Mouse (Mus musculus) thymus, adult 2 months (tissue): ENCODE measurements around the gene Vmn1r225. TPM values are rescaled to one million over a fixed set of nuclear protein-coding genes. Genes with fewer than 3 reads are reported as not detected.
"Not testable (repeated sequence)": the region's sequence is repeated elsewhere in the genome, so short reads cannot be mapped to it uniquely, and the experiment has no call there.

Source experiments
- DNase-seq: peaks from one replicate; pipeline ENCODE4 v3.0.0; 2021
- H3K27ac ChIP-seq: fragments of 200-500 bp; 2 replicates; pipeline ENCODE4 v1.5.1; 2012; ENCODE audit warnings: low read length, control low read depth; ENCODE audit not compliant: control insufficient read depth, insufficient read depth
- H3K27me3 ChIP-seq: fragments of 200-500 bp; 2 replicates; pipeline ENCODE4 v1.6.1; 2012; ENCODE audit warnings: mild to moderate bottlenecking, low read length, moderate library complexity, mixed read lengths; ENCODE audit not compliant: control insufficient read depth, insufficient read depth
- H3K36me3 ChIP-seq: fragments of 200-500 bp; 2 replicates; pipeline ENCODE4 v1.6.1; 2012; ENCODE audit warnings: mild to moderate bottlenecking, low read length, moderate library complexity; ENCODE audit not compliant: control insufficient read depth, insufficient read depth
- H3K4me1 ChIP-seq: fragments of 200-500 bp; replicated peaks from 2 replicates; pipeline ENCODE4 v1.6.1; 2012; ENCODE audit warnings: low read length; ENCODE audit not compliant: control insufficient read depth, insufficient read depth
- H3K4me3 ChIP-seq: fragments of 200-500 bp; 2 replicates; pipeline ENCODE4 v1.5.1; 2012; ENCODE audit warnings: mild to moderate bottlenecking, low read length, control low read depth, moderate library complexity; ENCODE audit not compliant: control insufficient read depth, insufficient read depth
- CTCF ChIP-seq: fragments of 200-500 bp; IDR thresholded peaks from 2 replicates; pipeline ENCODE4 v1.5.1; 2012; ENCODE audit warnings: mild to moderate bottlenecking, control low read depth, low read length, moderate library complexity, borderline replicate concordance; ENCODE audit not compliant: control insufficient read depth, poor library complexity, insufficient read depth; ENCODE audit errors: extremely low read depth
- POLR2A ChIP-seq: fragments of 200-500 bp; IDR thresholded peaks from 2 replicates; pipeline ENCODE4 v1.6.1; 2012; ENCODE audit warnings: mild to moderate bottlenecking, low read length, control low read depth, moderate library complexity; ENCODE audit not compliant: control insufficient read depth, poor library complexity, insufficient read depth; ENCODE audit errors: extremely low read depth
- WGBS: fragments of 180-500 bp; shearing (Covaris S2); methylation state at CpG from one replicate; pipeline ENCODE4 v1.1.7; 2018; 5-methylcytosine and 5-hydroxymethylcytosine counted together
- polyA plus RNA-seq: library from polyadenylated mRNA; depleted of rRNA; stranded (reverse); fragments of >200 nt; gene quantifications from 2 replicates; pipeline ENCODE4 v1.2.3, GENCODE M21; 2012; rRNA removed

Gene Vmn1r225
- not detected in 2 replicates for polyA plus RNA-seq

- no peaks in the 10 kb centered on the region for H3K36me3 ChIP-seq
- no peak for DNase-seq
- TF ChIP-seq CTCF (no peak), POLR2A (no peak)
- H3K27me3 ChIP-seq, result no peaks in the 10 kb centered on the region
- H3K4me3 ChIP-seq, result no peak within 1 kb of the TSS
- H3K4me1 ChIP-seq, result no peaks in the 10 kb centered on the region
- no peak within 1 kb of the TSS for H3K27ac ChIP-seq
These were observed at the start of gene Vmn1r225 for GRCm38 (mm10) chr17:20497858-20498257. TSS of gene Vmn1r225 (plus strand) at chr17:20498158.

GRCm38 (mm10) chr17:20473311-20473710 is 24.6 kb upstream of the Vmn1r225 start:
- no peaks in the 10 kb centered on the region for H3K36me3 ChIP-seq
- TF ChIP-seq POLR2A (no peak), CTCF (no peak)
- WGBS, result 82% methylated on average over 3 of the region's 3 CpGs
- H3K27me3 ChIP-seq, result no peaks in the 10 kb centered on the region
- no peaks in the 10 kb centered on the region for H3K4me1 ChIP-seq
- no peak for DNase-seq
- H3K4me3 ChIP-seq, result no peak overlapping the region
- no peak overlapping the region for H3K27ac ChIP-seq

GRCm38 (mm10) chr17:20481231-20481630 is 16.7 kb upstream of the Vmn1r225 start, which contains the start of gene Vmn2r108:
TSS of gene Vmn2r108 (minus strand) at chr17:20481331.
- no peak for TF ChIP-seq CTCF
- no peak for TF ChIP-seq POLR2A
- no peak for DNase-seq
- Histone ChIP-seq H3K27ac (no peak within 1 kb of the TSS), H3K4me1 (no peaks in the 10 kb centered on the region), H3K4me3 (no peak within 1 kb of the TSS), H3K27me3 (no peaks in the 10 kb centered on the region), H3K36me3 (no peaks in the 10 kb centered on the region)

- not testable (repeated sequence) for H3K27ac ChIP-seq, DNase-seq, H3K4me3 ChIP-seq, H3K36me3 ChIP-seq, H3K4me1 ChIP-seq, H3K27me3 ChIP-seq
These were observed 10.3 kb downstream of the Vmn1r225 start for GRCm38 (mm10) chr17:20508247-20508646.

Other genes with a start within 250 kb of the Vmn1r225 start
- gene Vmn2r106, start 212.6 kb upstream of the Vmn1r225 start, polyA plus RNA-seq, result not detected in 2 replicates
- not detected in 2 replicates for gene Vmn2r107, start 152.9 kb upstream of the Vmn1r225 start, polyA plus RNA-seq
- not detected in 2 replicates for gene Vmn1r224, start 84.0 kb upstream of the Vmn1r225 start, polyA plus RNA-seq
- not detected in 2 replicates for gene Vmn2r108, start 16.8 kb upstream of the Vmn1r225 start, polyA plus RNA-seq
- not detected in 2 replicates for gene Vmn2r109, start 66.6 kb downstream of the Vmn1r225 start, polyA plus RNA-seq
- gene Vmn2r110, start 98.3 kb downstream of the Vmn1r225 start, polyA plus RNA-seq, result not detected in 2 replicates
- not detected in 2 replicates for gene Fpr-rs3, start 126.7 kb downstream of the Vmn1r225 start, polyA plus RNA-seq
- not detected in 2 replicates for gene Vmn1r226, start 184.7 kb downstream of the Vmn1r225 start, polyA plus RNA-seq
- not detected in 2 replicates for gene Vmn1r227, start 231.7 kb downstream of the Vmn1r225 start, polyA plus RNA-seq